Mouse (Mus musculus) megakaryocyte, embryonic 14.5 days (primary cell): Measurements from ENCODE around the gene Col4a1.

ENCODE experiments used
- FLI1 ChIP-seq: IDR thresholded peaks from 2 replicates; pipeline ENCODE4 v1.6.1; 2012; ENCODE audit warnings: low read length, inconsistent platforms, mixed read lengths
- GATA1 ChIP-seq: IDR thresholded peaks from 3 replicates; pipeline ENCODE4 v1.6.1; 2012; ENCODE audit warnings: mixed read lengths, low read length, inconsistent platforms, borderline replicate concordance

GRCm38 (mm10) chr8:11297141-11297838 is 15.3 kb downstream of the Col4a1 start:
- TF ChIP-seq GATA1 (no peak), FLI1 (no peak)
